Mouse (Mus musculus) Patski (cell line): ENCODE data around the gene Sik3. TPM values are rescaled to one million over a fixed set of nuclear protein-coding genes. Genes with fewer than 3 reads are reported as not detected.

Experiments
- ATAC-seq: fragments of 100-300 bp; one replicate; pipeline ENCODE4 v1.8.0; 2021
- CTCF ChIA-PET: fragments of 350-600 bp; sonication (Branson Sonifier 250); formaldehyde crosslinking; loops from one replicate; lab custom pipeline; 2022; ENCODE audit warnings: inconsistent platforms; lab: Charles Lee
- POLR2A ChIA-PET: fragments of 350-600 bp; sonication (Branson Sonifier 250); formaldehyde crosslinking; loops from one replicate; lab custom pipeline; 2022; ENCODE audit warnings: antibody characterized with exemption, inconsistent platforms; lab: Charles Lee
- DNase-seq: peaks from one replicate; pipeline ENCODE4 v3.0.0-alpha.2; 2011; ENCODE audit warnings: low read depth, low spot score
- H3K27me3 ChIP-seq: fragments of 371-371 bp; one replicate; pipeline ENCODE4 v1.5.1; 2021
- CTCF ChIP-seq: fragments of 100-300 bp; IDR thresholded peaks from one replicate; pipeline ENCODE4 v1.5.1; 2021
- in situ Hi-C: fragments of 300-500 bp; cut with MboI; formaldehyde crosslinking; loops from 3 replicates; pipeline ENCODE4 v1.11.1; 2018; ENCODE audit warnings: low pct_unique_long_range_greater_than_20kb, mixed read lengths
- polyA plus RNA-seq: library from polyadenylated mRNA; unstranded; gene quantifications from one replicate; pipeline ENCODE4 v1.2.3, GENCODE M21; 2021

Sik3 gene
- polyA plus RNA-seq, 1 experiment from 2014 or later = 46.2 TPM

- ATAC-seq (no peak), DNase-seq (no peak)
- ChIA-PET CTCF (no interaction called here), POLR2A (no interaction called here)
- no peak for TF ChIP-seq CTCF
- no peaks in the 10 kb centered on the region for H3K27me3 ChIP-seq
- in situ Hi-C loops = no loop called here
Observed at GRCm38 (mm10) chr9:46224101-46224500, 211.5 kb downstream of the Sik3 start.

DNA sequence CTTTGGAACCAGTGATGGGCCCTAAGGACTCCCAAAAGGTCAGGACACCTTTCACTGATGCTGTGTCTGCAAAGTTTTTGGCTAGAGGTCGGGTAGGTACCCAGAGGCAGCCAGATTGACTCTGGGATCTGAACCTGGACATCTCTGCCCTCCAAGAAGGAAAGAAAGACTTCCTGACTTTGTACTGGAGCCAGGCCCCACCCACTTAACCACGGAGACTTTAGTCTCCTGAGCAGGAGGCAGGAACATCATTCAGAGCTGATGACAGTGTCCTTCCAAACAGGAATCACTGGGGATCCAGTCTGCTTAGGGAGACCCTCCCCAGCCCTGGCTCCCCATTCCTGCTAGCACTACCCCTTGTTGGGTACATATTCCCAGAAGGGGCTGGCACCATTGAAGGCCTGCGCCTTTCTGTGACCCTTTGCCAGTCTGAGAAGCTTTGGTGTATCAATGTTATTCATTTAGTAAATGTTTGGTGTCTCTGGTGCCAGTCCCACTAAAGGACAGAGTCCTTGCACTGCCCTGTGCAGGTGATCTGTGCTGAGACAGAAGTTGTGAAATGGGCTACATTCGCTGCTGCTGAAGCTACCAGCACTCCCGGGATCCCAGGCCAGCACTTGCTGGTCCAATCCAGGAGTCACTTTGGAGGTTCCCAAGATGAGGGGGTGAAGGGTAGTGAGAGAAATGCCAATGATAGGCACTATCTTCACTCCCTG lies 212.5 kb downstream of the Sik3 start:
- POLR2A ChIA-PET = no interaction called here
- no peak for DNase-seq
- in situ Hi-C loops = no loop called here
- CTCF ChIA-PET = no interaction called here
- TF ChIP-seq CTCF = no peak
- H3K27me3 ChIP-seq = no peaks in the 10 kb centered on the region
- no peak for ATAC-seq

GRCm38 (mm10) chr9:46227064-46227614 lies 214.5 kb downstream of the Sik3 start:
- in situ Hi-C loops = no loop called here
- no peaks in the 10 kb centered on the region for H3K27me3 ChIP-seq

DNA sequence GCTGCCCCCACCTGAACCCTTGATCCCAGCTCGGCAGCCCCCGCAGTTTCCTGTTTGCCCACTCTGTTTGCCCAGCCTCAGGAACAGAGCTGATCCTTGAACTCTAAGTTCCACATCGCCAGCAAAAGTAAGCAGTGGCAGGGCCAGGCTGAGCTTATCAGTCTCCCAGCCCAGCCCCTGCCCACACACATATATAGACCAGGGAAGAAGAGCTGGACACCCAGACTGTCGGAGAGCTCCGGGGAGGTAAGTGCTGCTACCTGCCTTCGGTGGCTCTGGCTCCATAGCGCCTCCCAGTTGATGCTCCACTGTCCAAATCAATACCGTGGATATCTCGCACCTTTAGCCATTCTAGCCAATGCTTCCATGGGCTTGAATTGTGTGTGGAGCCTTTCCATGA lies 215.9 kb downstream of the Sik3 start, which contains the start of gene Apoa1:
Apoa1 (plus strand) TSS at position 90 of the 400 bp plus-strand sequence.
- POLR2A ChIA-PET = interaction anchor here (2.3 kb wide), 1 partner anchor 13 kb away, joined by 12 read pairs; no protein-coding TSS in a partner anchor
- CTCF ChIA-PET = interaction anchor here (1.3 to 2.3 kb wide), 3 partner anchors 11 to 24 kb away, joined by 3 to 19 read pairs (median 3); no protein-coding TSS in a partner anchor
- in situ Hi-C loops = no loop called here
- TF ChIP-seq CTCF = no peak
- DNase-seq = no peak
- ATAC-seq = no peak
- no peaks in the 10 kb centered on the region for H3K27me3 ChIP-seq

More at GRCm38 (mm10) chr9:46227064-46227614, 214.5 kb downstream of the Sik3 start:
- no peak for ATAC-seq
- ChIA-PET CTCF (no interaction called here), POLR2A (interaction anchor here (1.0 kb wide), 1 partner anchor 10 kb away, joined by 3 read pairs; no protein-coding TSS in a partner anchor)
- DNase-seq = no peak
- no peak for TF ChIP-seq CTCF

DNA sequence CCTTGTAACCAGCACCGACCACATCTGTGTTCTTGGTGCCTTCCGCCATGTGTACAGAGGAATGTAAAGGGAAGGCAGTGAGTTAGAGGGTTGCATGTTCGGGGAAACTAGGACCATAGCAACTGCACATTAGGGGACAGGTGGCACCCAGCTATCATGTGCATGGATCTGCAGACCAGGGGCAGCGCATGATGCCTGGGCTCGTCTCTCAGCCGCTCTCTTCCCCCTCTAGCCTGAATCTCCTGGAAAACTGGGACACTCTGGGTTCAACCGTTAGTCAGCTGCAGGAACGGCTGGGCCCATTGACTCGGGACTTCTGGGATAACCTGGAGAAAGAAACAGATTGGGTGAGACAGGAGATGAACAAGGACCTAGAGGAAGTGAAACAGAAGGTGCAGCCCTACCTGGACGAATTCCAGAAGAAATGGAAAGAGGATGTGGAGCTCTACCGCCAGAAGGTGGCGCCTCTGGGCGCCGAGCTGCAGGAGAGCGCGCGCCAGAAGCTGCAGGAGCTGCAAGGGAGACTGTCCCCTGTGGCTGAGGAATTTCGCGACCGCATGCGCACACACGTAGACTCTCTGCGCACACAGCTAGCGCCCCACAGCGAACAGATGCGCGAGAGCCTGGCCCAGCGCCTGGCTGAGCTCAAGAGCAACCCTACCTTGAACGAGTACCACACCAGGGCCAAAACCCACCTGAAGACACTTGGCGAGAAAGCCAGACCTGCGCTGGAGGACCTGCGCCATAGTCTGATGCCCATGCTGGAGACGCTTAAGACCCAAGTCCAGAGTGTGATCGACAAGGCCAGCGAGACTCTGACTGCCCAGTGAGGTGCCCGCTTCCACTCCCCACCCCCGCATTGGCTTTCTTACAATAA lies 217.2 kb downstream of the Sik3 start:
- H3K27me3 ChIP-seq = peaks cover 4% of the 10 kb centered on the region
- ATAC-seq (peak; percentile 82), DNase-seq (peak; percentile 25)
- in situ Hi-C loops = no loop called here
- CTCF ChIA-PET = interaction anchor here (0.9 to 2.3 kb wide), 11 partner anchors 9 to 265 kb away, joined by 3 to 19 read pairs (median 4); no protein-coding TSS in a partner anchor
- TF ChIP-seq CTCF = peak; percentile 99
- POLR2A ChIA-PET = interaction anchor here (2.3 kb wide), 1 partner anchor 14 kb away, joined by 12 read pairs; no protein-coding TSS in a partner anchor

GRCm38 (mm10) chr9:46230450-46230975 lies 217.9 kb downstream of the Sik3 start:
- no peak for DNase-seq
- POLR2A ChIA-PET = interaction anchor here (2.3 kb wide), 1 partner anchor 15 kb away, joined by 12 read pairs; no protein-coding TSS in a partner anchor
- no peak for ATAC-seq
- CTCF ChIA-PET = interaction anchor here (1.0 to 2.3 kb wide), 9 partner anchors 9 to 266 kb away, joined by 3 to 19 read pairs (median 5); no protein-coding TSS in a partner anchor
- H3K27me3 ChIP-seq = peaks cover 4% of the 10 kb centered on the region
- TF ChIP-seq CTCF = no peak
- in situ Hi-C loops = no loop called here

GRCm38 (mm10) chr9:46235196-46235595 lies 222.6 kb downstream of the Sik3 start:
- ChIA-PET CTCF (interaction anchor here (0.7 kb wide), 1 partner anchor 314 kb away, joined by 3 read pairs; no protein-coding TSS in a partner anchor), POLR2A (no interaction called here)
- peaks cover 14% of the 10 kb centered on the region for H3K27me3 ChIP-seq
- in situ Hi-C loops = no loop called here
- no peak for TF ChIP-seq CTCF
- DNase-seq (no peak), ATAC-seq (no peak)

DNA sequence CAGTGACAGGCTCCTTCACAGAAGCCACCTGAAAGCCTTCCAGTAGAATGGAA lies 222.8 kb downstream of the Sik3 start, which contains the start of gene Apoc3:
Apoc3 (minus strand) TSS at position 41 of the 53 bp plus-strand sequence.
- DNase-seq (no peak), ATAC-seq (no peak)
- TF ChIP-seq CTCF = no peak
- CTCF ChIA-PET = interaction anchor here (0.7 kb wide), 1 partner anchor 315 kb away, joined by 3 read pairs; no protein-coding TSS in a partner anchor
- peaks cover 16% of the 10 kb centered on the region for H3K27me3 ChIP-seq
- in situ Hi-C loops = no loop called here
- POLR2A ChIA-PET = no interaction called here

DNA sequence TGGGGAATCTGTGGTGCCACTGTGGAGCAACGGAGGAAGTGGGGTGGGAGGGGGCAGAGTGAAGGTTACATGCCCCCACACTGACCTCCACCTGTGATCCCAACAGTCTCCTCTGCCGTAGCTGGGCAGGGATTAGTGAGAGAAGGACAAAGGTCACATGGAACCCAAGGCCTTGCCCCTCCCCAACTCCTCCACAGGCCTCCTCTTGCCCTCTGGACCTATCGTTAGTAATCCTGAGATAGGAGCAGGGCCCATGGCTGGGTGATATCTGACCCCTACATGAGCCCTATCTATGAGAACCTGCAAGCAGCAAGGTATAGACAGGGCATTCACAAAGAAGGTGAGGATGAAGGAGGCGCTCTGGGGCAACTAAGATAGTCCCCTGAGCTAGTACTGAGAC lies 223.0 kb downstream of the Sik3 start:
- DNase-seq (no peak), ATAC-seq (no peak)
- in situ Hi-C loops = no loop called here
- TF ChIP-seq CTCF = no peak
- POLR2A ChIA-PET = no interaction called here
- CTCF ChIA-PET = interaction anchor here (0.7 kb wide), 1 partner anchor 315 kb away, joined by 3 read pairs; no protein-coding TSS in a partner anchor
- peaks cover 18% of the 10 kb centered on the region for H3K27me3 ChIP-seq

DNA sequence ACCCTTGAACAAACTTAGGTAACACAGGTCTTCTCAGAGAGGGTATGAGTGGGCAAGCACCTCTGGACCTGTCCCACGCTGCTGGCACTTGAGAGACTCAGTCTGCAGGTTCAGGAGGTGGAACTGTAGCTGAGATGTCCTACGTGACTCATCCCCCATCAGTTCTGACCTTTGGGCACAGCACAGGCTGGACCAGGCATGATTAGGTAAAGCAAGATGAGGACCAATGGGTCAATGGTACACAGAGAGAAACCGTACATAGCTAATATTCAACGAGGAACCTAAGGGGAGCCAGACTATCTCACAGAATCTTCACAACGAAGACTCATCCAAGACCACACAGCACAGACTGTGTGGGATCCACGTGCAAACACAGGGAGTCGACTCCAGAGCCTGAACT lies 226.2 kb downstream of the Sik3 start:
- POLR2A ChIA-PET = no interaction called here
- CTCF ChIA-PET = interaction anchor here (2.3 kb wide), 1 partner anchor 9 kb away, joined by 8 read pairs; no protein-coding TSS in a partner anchor
- in situ Hi-C loops = no loop called here
- no peak for DNase-seq
- no peak for TF ChIP-seq CTCF
- no peak for ATAC-seq
- peaks cover 43% of the 10 kb centered on the region for H3K27me3 ChIP-seq
